Mouse (Mus musculus) kidney, postnatal 4 days (tissue): Measurements from ENCODE around the gene Gm10722.
"Not testable (repeated sequence)": the region's sequence is repeated elsewhere in the genome, so short reads cannot be mapped to it uniquely, and the experiment has no call there.

Experiments used
- DNase-seq, 2 experiments: peaks; one replicate each; pipeline ENCODE4 v3.0.0; 2021; ENCODE audit warnings: mixed read lengths in 2 of 2

The Gm10722 gene

DNA sequence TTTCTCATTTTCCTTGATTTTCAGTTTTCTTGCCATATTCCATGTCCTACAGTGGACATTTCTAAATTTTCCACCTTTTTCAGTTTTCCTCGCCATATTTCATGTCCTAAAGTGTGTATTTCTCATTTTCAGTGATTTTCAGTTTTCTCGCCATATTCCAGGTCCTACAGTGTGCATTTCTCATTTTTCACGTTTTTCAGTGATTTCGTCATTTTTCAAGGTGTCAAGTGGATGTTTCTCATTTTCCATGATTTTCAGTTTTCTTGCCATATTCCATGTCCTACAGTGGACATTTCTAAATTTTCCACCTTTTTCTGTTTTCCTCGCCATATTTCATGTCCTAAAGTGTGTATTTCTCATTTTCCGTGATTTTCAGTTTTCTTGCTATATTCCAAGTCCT, 24.9 kb downstream of the Gm10722 start:
- peak; percentile 52 to 58 for DNase-seq

DNA sequence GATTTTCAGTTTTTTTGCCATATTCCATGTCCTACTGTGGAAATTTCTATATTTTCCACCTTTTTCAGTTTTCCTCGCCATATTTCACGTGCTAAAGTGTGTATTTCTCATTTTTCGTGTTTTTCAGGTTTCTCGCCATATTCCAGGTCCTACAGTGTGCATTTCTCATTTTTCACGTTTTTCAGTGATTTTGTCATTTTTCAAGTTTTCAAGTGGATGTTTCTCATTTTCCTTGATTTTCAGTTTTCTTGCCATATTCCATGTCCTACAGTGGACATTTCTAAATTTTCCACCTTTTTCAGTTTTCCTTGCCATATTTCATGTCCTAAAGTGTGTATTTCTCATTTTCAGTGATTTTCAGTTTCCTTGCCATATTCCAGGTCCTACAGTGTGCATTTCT, 25.4 kb downstream of the Gm10722 start:
- peak in 1 of 2 experiments; percentile 6 for DNase-seq

DNA sequence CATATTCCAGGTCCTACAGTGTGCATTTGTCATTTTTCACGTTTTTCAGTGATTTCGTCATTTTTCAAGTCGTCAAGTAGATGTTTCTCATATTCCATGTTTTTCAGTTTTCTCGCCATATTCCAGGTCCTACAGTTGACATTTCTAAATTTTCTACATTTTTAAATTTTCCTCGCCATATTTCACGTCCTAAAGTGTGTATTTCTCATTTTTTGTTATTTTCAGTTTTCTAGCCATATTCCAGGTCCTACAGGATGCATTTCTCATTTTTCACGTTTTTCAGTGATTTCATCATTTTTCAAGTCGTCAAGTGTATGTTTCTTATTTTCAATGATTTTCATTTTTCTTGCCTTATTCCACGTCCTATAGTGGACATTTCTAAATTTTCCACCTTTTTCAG, 26.0 kb downstream of the Gm10722 start:
- DNase-seq, result peak in 1 of 2 experiments; percentile 18

DNA sequence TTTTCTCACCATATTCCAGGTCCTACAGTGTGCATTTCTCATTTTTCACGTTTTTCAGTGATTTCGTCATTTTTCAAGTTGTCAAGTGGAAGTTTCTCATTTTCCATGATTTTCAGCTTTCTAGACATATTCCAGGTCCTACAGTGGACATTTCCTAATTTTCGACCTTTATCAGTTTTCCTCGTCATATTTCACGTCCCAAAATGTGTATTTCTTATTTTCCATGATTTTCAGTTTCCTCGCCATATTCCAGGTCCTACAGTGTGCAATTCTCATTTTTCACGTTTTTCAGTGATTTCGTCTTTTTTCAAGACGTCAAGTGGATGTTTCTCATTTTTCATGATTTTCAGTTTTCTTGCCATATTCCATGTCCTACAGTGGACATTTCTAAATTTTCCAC, 26.5 kb downstream of the Gm10722 start:
- not testable (repeated sequence) for DNase-seq

- DNase-seq, result peak; percentile 1 to 38
Measured at GRCm38 (mm10) chr9:3029276-3030000, 28.7 kb downstream of the Gm10722 start.

GRCm38 (mm10) chr9:3030677-3031318, 30.1 kb downstream of the Gm10722 start:
- peak in 1 of 2 experiments; percentile 4 for DNase-seq

- not testable (repeated sequence) for DNase-seq
Measured at GRCm38 (mm10) chr9:3034299-3034698, 33.6 kb downstream of the Gm10722 start, which contains the start of gene Gm17535. Gene Gm17535, plus strand, starts transcription at chr9:3034599.

DNA sequence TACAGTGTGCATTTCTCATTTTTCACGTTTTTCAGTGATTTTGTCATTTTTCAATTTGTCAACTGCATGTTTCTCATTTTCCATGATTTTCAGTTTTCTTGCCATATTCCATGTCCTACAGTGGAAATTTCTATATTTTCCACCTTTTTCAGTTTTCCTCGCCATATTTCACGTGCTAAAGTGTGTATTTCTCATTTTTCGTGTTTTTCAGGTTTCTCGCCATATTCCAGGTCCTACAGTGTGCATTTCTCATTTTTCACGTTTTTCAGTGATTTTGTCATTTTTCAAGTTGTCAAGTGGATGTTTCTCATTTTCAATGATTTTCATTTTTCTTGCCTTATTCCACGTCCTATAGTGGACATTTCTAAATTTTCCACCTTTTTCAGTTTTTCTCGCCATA, 35.9 kb downstream of the Gm10722 start, which contains the start of gene Gm10715:
Gene Gm10715 (plus strand): TSS at position 301 of the 400 bp plus-strand sequence.
- not testable (repeated sequence) for DNase-seq

GRCm38 (mm10) chr9:3038161-3038560, 37.4 kb downstream of the Gm10722 start:
- not testable (repeated sequence) for DNase-seq
